9 mouse cellular contexts compared by ENCODE assay signal in genomic region chr3:38227596-38227995, GRCm38 (mm10).
DNase-seq lines count a peak whose midpoint lies in the region; ATAC-seq lines count a peak whose summit lies in the region.
"Had no signal": no experiment of that assay in that cellular context is flagged by ENCODE, and none has a peak within 500 bp of the region (broad histone marks: within the 10 kb centered on the region; RNA-seq: fewer than 3 reads in every experiment).

No protein-coding gene starts in this region.

- H3K4me1 ChIP-seq in kidney, embryonic 16.5 days (ENCODE audit: insufficient read depth, low read length) = peaks cover 11% of the 10 kb centered on the region
- peaks cover 11% of the 10 kb centered on the region for H3K4me1 ChIP-seq in limb, embryonic 10.5 days

- peak; percentile 24 to 69 for DNase-seq in kidney, adult 8-10 months
- peak; percentile 39 for DNase-seq in MN1 (ENCODE audit: low spot score)
- DNase-seq in cerebellum, postnatal 10 days = peak; percentile 85 to 87
- DNase-seq in heart, postnatal 36 days = peak; percentile 68 to 79
- DNase-seq in limb, embryonic 10.5 days (ENCODE audit: low spot score) = peak; percentile 74
- peak; percentile 74 for DNase-seq in right cerebral cortex, postnatal 14 days
- peak; percentile 29 for DNase-seq in yolk sac, embryonic 10.5 days (ENCODE audit: low spot score)

- intact Hi-C loops in heart, postnatal 36 days (cut with DNase I) = loop anchor here (1.0 to 10.0 kb wide), 3 partner anchors 622 to 1587 kb away; no protein-coding TSS in a partner anchor

- no peaks in the 10 kb centered on the region for H3K27me3 ChIP-seq in kidney, embryonic 16.5 days (ENCODE audit: insufficient read depth, low read length)
- H3K27me3 ChIP-seq in limb, embryonic 10.5 days (ENCODE audit: low read depth, poor library complexity, severe bottlenecking) = no peaks in the 10 kb centered on the region
- H3K27me3 ChIP-seq: neural tube, embryonic 12.5 days had no signal

- no peak for ATAC-seq in kidney, embryonic 16.5 days (ENCODE audit: low FRiP score, low TSS enrichment)

- no peak overlapping the region for H3K27ac ChIP-seq in kidney, embryonic 16.5 days (ENCODE audit: low read length)
- no peak overlapping the region for H3K27ac ChIP-seq in limb, embryonic 10.5 days
- H3K27ac ChIP-seq: neural tube, embryonic 12.5 days had no signal

- no peak overlapping the region for H3K4me2 ChIP-seq in kidney, embryonic 16.5 days (replicated peaks; ENCODE audit: low read depth, low read length)
- H3K4me2 ChIP-seq: neural tube, embryonic 12.5 days had no signal

- H3K9me3 ChIP-seq in kidney, embryonic 16.5 days (ENCODE audit: low read length) = no peaks in the 10 kb centered on the region
- no peaks in the 10 kb centered on the region for H3K9me3 ChIP-seq in limb, embryonic 10.5 days (replicated peaks)
- H3K9me3 ChIP-seq: neural tube, embryonic 12.5 days had no signal

- H3K9ac ChIP-seq in kidney, embryonic 16.5 days (replicated peaks; ENCODE audit: low read length) = no peak overlapping the region
- H3K9ac ChIP-seq: neural tube, embryonic 12.5 days had no signal

- H3K4me3 ChIP-seq in kidney, embryonic 16.5 days (ENCODE audit: low read length) = no peak overlapping the region
- H3K4me3 ChIP-seq in limb, embryonic 10.5 days = no peak overlapping the region
- H3K4me3 ChIP-seq: neural tube, embryonic 12.5 days had no signal

- H3K36me3 ChIP-seq in kidney, embryonic 16.5 days (ENCODE audit: insufficient read depth, low read length) = no peaks in the 10 kb centered on the region
- no peaks in the 10 kb centered on the region for H3K36me3 ChIP-seq in limb, embryonic 10.5 days
- H3K36me3 ChIP-seq: neural tube, embryonic 12.5 days had no signal

- 27% methylated on average over 6 of the region's 6 CpGs for WGBS in kidney, embryonic 16.5 days
- 31% methylated on average over 6 of the region's 6 CpGs for WGBS in limb, embryonic 10.5 days

Comparison
In these comparisons a context has a peak if more than half of its experiments do, and no peak if none do; other contexts are left out.
1. DNase-seq: peak in every context shown above with its lines; median percentile 86 in cerebellum, postnatal 10 days; 74 in limb, embryonic 10.5 days; 74 in right cerebral cortex, postnatal 14 days; 74 in heart, postnatal 36 days; 46 in kidney, adult 8-10 months; 39 in MN1; 29 in yolk sac, embryonic 10.5 days.